Mouse (Mus musculus): ENCODE results near the gene Npr3. TPM values are rescaled to one million over a fixed set of nuclear protein-coding genes. Genes with fewer than 3 reads are reported as not detected.
A peak's percentile ranks its signal among the peaks of the same experiment; 100 is the strongest.

Gene Npr3
- polyA plus RNA-seq, 1 experiment from 2014 or later, result 5.5 TPM

- H3K27ac ChIP-seq, result no peak overlapping the region
- under 1% methylated on average over 35 of the region's 36 CpGs for whole genome bisulfite sequencing
- H3K4me1 ChIP-seq, result peaks cover 38% of the 10 kb centered on the region
These were observed 991 bp downstream of the Npr3 start for GRCm38 (mm10) chr15:11906021-11906570.

GRCm38 (mm10) chr15:11904848-11905672, 2.0 kb downstream of the Npr3 start:
- no peak overlapping the region for H3K27ac ChIP-seq
- peak; percentile 46 for ATAC-seq (ENCODE audit: low FRiP score)
- H3K4me2 ChIP-seq (replicated peaks), result peak overlapping the region; percentile 78
- H3K27me3 ChIP-seq, result peaks cover 63% of the 10 kb centered on the region
- WGBS, result under 1% methylated on average over 84 of the region's 90 CpGs
- peaks cover 38% of the 10 kb centered on the region for H3K4me1 ChIP-seq
- H3K9ac ChIP-seq, result peak overlapping the region; percentile 59
- H3K9me3 ChIP-seq (replicated peaks), result no peaks in the 10 kb centered on the region
- H3K36me3 ChIP-seq, result no peaks in the 10 kb centered on the region
- peak overlapping the region; percentile 51 for H3K4me3 ChIP-seq

More at GRCm38 (mm10) chr15:11906021-11906570, 991 bp downstream of the Npr3 start:
- H3K9me3 ChIP-seq (replicated peaks), result no peaks in the 10 kb centered on the region
- H3K9ac ChIP-seq, result no peak overlapping the region
- peaks cover 56% of the 10 kb centered on the region for H3K27me3 ChIP-seq
- H3K4me2 ChIP-seq (replicated peaks), result peak overlapping the region; percentile 78
- ATAC-seq (ENCODE audit: low FRiP score), result 0 out of 2 replicates have a peak, but pooled peaks have one; percentile 6
- no peaks in the 10 kb centered on the region for H3K36me3 ChIP-seq
- H3K4me3 ChIP-seq, result peak overlapping the region; percentile 51

GRCm38 (mm10) chr15:11904043-11904847, 2.8 kb downstream of the Npr3 start:
- H3K4me2 ChIP-seq (replicated peaks), result peak overlapping the region; percentile 78
- ATAC-seq (ENCODE audit: low FRiP score), result peak; percentile 49
- H3K9me3 ChIP-seq (replicated peaks), result no peaks in the 10 kb centered on the region
- peak overlapping the region; percentile 59 for H3K9ac ChIP-seq
- H3K4me1 ChIP-seq, result peaks cover 38% of the 10 kb centered on the region
- WGBS, result under 1% methylated on average over 48 of the region's 48 CpGs
- peak overlapping the region; percentile 51 for H3K4me3 ChIP-seq
- H3K27ac ChIP-seq, result no peak overlapping the region
- H3K36me3 ChIP-seq, result no peaks in the 10 kb centered on the region
- H3K27me3 ChIP-seq, result peaks cover 63% of the 10 kb centered on the region

GRCm38 (mm10) chr15:11903196-11904042, 3.7 kb downstream of the Npr3 start:
- peak; percentile 15; the same call in 1 of the 2 replicates for ATAC-seq (ENCODE audit: low FRiP score)
- no peaks in the 10 kb centered on the region for H3K9me3 ChIP-seq (replicated peaks)
- H3K27me3 ChIP-seq, result peaks cover 62% of the 10 kb centered on the region
- H3K4me1 ChIP-seq, result peaks cover 38% of the 10 kb centered on the region
- H3K4me2 ChIP-seq (replicated peaks), result peak overlapping the region; percentile 78
- 2% methylated on average over 34 of the region's 34 CpGs for WGBS
- peak overlapping the region; percentile 51 for H3K4me3 ChIP-seq
- H3K36me3 ChIP-seq, result no peaks in the 10 kb centered on the region
- H3K9ac ChIP-seq, result peak overlapping the region; percentile 53
- H3K27ac ChIP-seq, result no peak overlapping the region

- Histone ChIP-seq H3K9ac (no peak overlapping the region), H3K4me3 (no peak overlapping the region), H3K4me1 (no peaks in the 10 kb centered on the region), H3K27ac (no peak overlapping the region), H3K9me3 (replicated peaks) (no peaks in the 10 kb centered on the region), H3K36me3 (no peaks in the 10 kb centered on the region), H3K27me3 (peaks cover 13% of the 10 kb centered on the region), H3K4me2 (replicated peaks) (no peak overlapping the region)
- ATAC-seq (ENCODE audit: low FRiP score), result no peak
- 93% methylated on average over 8 of the region's 8 CpGs for WGBS
These were observed 9.5 kb downstream of the Npr3 start for GRCm38 (mm10) chr15:11897617-11898016.

GRCm38 (mm10) chr15:11897162-11897561, 9.9 kb downstream of the Npr3 start:
- ATAC-seq (ENCODE audit: low FRiP score), result no peak
- Histone ChIP-seq H3K27ac (no peak overlapping the region), H3K9ac (no peak overlapping the region), H3K4me1 (no peaks in the 10 kb centered on the region), H3K4me2 (replicated peaks) (no peak overlapping the region), H3K36me3 (no peaks in the 10 kb centered on the region), H3K4me3 (no peak overlapping the region), H3K27me3 (peaks cover 9% of the 10 kb centered on the region), H3K9me3 (replicated peaks) (no peaks in the 10 kb centered on the region)
- 83% methylated on average over 5 of the region's 5 CpGs for WGBS

GRCm38 (mm10) chr15:11893969-11894368, 13.1 kb downstream of the Npr3 start:
- no peaks in the 10 kb centered on the region for H3K36me3 ChIP-seq
- no peak for ATAC-seq (ENCODE audit: low FRiP score)
- no peak overlapping the region for H3K4me3 ChIP-seq
- no peaks in the 10 kb centered on the region for H3K27me3 ChIP-seq
- no peak overlapping the region for H3K9ac ChIP-seq
- H3K9me3 ChIP-seq (replicated peaks), result no peaks in the 10 kb centered on the region
- no peaks in the 10 kb centered on the region for H3K4me1 ChIP-seq
- no peak overlapping the region for H3K27ac ChIP-seq
- no peak overlapping the region for H3K4me2 ChIP-seq (replicated peaks)
- 85% methylated on average over 9 of the region's 9 CpGs for WGBS

- no peak for ATAC-seq (ENCODE audit: low FRiP score)
- Histone ChIP-seq H3K4me1 (no peaks in the 10 kb centered on the region), H3K27ac (no peak overlapping the region), H3K4me3 (no peak overlapping the region), H3K36me3 (no peaks in the 10 kb centered on the region), H3K9ac (no peak overlapping the region), H3K9me3 (replicated peaks) (no peaks in the 10 kb centered on the region), H3K4me2 (replicated peaks) (no peak overlapping the region), H3K27me3 (no peaks in the 10 kb centered on the region)
- 55% methylated on average over 3 of the region's 3 CpGs for WGBS
These were observed 15.7 kb downstream of the Npr3 start for GRCm38 (mm10) chr15:11891395-11891794.

GRCm38 (mm10) chr15:11882508-11883205, 24.4 kb downstream of the Npr3 start:
- no peaks in the 10 kb centered on the region for H3K27me3 ChIP-seq
- no peak overlapping the region for H3K4me3 ChIP-seq
- H3K36me3 ChIP-seq, result no peaks in the 10 kb centered on the region
- ATAC-seq (ENCODE audit: low FRiP score), result no peak
- WGBS, result 51% methylated on average over 10 of the region's 10 CpGs
- H3K4me1 ChIP-seq, result no peaks in the 10 kb centered on the region
- H3K9me3 ChIP-seq (replicated peaks), result 0 out of 2 replicates have a peak, but pooled peaks cover 5% of the 10 kb centered on the region
- no peak overlapping the region for H3K9ac ChIP-seq
- no peak overlapping the region for H3K4me2 ChIP-seq (replicated peaks)
- no peak overlapping the region for H3K27ac ChIP-seq

GRCm38 (mm10) chr15:11881822-11882221, 25.3 kb downstream of the Npr3 start:
- H3K27me3 ChIP-seq, result no peaks in the 10 kb centered on the region
- WGBS, result 92% methylated on average over 6 of the region's 6 CpGs
- H3K4me3 ChIP-seq, result no peak overlapping the region
- H3K4me2 ChIP-seq (replicated peaks), result no peak overlapping the region
- H3K4me1 ChIP-seq, result no peaks in the 10 kb centered on the region
- no peak for ATAC-seq (ENCODE audit: low FRiP score)
- H3K9me3 ChIP-seq (replicated peaks), result 0 out of 2 replicates have a peak, but pooled peaks cover 5% of the 10 kb centered on the region
- H3K9ac ChIP-seq, result no peak overlapping the region
- no peaks in the 10 kb centered on the region for H3K36me3 ChIP-seq
- no peak overlapping the region for H3K27ac ChIP-seq

- WGBS, result 100% methylated on average over 1 of the region's 1 CpGs
- Histone ChIP-seq H3K4me1 (no peaks in the 10 kb centered on the region), H3K4me3 (no peak overlapping the region), H3K27me3 (no peaks in the 10 kb centered on the region), H3K9ac (no peak overlapping the region), H3K4me2 (replicated peaks) (no peak overlapping the region), H3K9me3 (replicated peaks) (0 out of 2 replicates have a peak, but pooled peaks cover 5% of the 10 kb centered on the region), H3K27ac (no peak overlapping the region), H3K36me3 (no peaks in the 10 kb centered on the region)
- ATAC-seq (ENCODE audit: low FRiP score), result no peak
These were observed 28.8 kb downstream of the Npr3 start for GRCm38 (mm10) chr15:11878334-11878733.
